Mouse (Mus musculus) testis, adult 10 weeks (tissue): ENCODE measurements around the gene Hoxb7. TPM values are rescaled to one million over a fixed set of nuclear protein-coding genes. Genes with fewer than 3 reads are reported as not detected.

ENCODE experiments used
- polyA plus RNA-seq: library from polyadenylated mRNA; stranded (reverse); fragments of 350-450 nt; fragmentation: Illumina TruSeq; extraction: RNeasy Lipid Tissue Mini Kit (QIAGEN cat#74804); gene quantifications from one replicate; pipeline ENCODE4 v1.2.3, GENCODE M21; 2014; ENCODE audit warnings: low read depth, low replicate concordance

The Hoxb7 gene
- not detected for polyA plus RNA-seq

DNA sequence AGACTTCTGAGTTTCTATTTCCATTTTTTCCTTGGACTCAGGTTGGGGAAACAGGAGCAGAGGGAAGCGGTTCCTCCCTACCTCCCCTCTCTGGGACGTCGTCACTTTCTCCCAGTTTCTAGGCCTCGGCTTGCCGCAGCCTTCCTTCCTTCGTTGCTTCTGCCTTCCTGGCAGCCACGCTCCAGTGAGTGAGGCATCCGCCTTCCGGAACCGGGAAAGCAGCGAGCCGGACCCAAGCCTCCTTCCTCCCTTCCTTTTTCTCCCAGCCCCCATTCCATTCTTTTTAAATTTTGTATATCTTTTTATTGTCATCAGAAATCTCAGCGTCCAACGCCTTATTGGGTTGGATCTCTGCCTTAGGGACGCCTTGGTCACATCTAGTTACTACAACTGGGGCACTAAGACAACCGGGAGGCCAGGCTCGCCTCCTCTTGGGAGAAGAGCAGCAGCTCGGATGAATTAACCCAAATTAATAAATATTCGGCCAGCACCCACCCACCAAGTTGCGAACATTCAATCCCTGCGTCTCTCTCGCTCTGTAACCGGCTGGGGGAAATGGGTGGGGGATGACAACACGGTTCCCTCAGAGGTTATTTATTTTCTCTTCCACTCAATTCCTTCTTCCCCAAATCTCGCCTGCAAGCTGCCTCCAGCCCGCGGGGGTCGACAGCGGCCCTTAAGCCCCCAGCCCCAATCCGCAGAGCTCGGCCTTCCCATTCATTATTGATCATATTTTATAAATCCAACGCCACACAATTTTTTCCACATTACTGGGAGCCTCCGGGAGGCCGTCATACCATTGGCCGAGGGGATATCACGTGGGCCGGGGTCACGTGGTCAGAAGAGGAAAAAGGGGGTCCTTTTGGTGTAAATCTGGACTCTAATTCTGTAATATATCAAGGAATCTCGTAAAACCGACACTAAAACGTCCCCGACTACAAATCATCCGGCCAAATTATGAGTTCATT is at the start of gene Hoxb7:
TSS of gene Hoxb7 (plus strand) at position 853 of the 968 bp plus-strand sequence.

DNA sequence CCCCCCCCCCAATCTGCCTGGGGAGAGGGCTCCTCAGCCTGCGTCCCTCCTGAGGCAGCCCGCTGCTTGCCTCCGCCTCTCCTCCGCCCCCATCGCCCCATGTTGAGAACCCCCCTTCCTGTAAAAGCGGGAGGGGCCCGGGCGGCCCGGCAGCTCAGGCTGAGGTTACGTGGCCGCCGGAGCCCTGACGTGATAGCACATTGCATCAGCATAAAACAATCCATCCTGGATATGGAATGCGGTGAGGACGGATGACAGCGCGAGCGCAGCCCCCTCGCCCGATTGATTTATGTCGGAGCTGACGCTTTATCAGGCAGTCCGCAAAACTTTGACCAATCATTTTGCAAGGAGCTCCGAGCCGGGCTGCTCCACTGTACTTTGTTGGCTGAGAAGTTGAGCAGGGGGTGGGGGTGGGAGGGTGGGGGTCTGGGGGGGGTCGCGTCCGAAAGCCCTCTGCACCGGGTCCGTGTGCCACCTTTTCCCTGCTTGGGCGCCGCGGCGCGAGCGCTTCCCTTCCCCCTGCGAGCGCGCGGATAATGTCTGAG is 15.4 kb upstream of the Hoxb7 start, which contains the start of gene Hoxb9:
TSS of gene Hoxb9 (plus strand) at position 462 of the 545 bp plus-strand sequence.

GRCm38 (mm10) chr11:96281855-96282570 is 4.4 kb upstream of the Hoxb7 start, which contains the start of gene Hoxb8:
TSS of gene Hoxb8 (plus strand) at chr11:96281905.

DNA sequence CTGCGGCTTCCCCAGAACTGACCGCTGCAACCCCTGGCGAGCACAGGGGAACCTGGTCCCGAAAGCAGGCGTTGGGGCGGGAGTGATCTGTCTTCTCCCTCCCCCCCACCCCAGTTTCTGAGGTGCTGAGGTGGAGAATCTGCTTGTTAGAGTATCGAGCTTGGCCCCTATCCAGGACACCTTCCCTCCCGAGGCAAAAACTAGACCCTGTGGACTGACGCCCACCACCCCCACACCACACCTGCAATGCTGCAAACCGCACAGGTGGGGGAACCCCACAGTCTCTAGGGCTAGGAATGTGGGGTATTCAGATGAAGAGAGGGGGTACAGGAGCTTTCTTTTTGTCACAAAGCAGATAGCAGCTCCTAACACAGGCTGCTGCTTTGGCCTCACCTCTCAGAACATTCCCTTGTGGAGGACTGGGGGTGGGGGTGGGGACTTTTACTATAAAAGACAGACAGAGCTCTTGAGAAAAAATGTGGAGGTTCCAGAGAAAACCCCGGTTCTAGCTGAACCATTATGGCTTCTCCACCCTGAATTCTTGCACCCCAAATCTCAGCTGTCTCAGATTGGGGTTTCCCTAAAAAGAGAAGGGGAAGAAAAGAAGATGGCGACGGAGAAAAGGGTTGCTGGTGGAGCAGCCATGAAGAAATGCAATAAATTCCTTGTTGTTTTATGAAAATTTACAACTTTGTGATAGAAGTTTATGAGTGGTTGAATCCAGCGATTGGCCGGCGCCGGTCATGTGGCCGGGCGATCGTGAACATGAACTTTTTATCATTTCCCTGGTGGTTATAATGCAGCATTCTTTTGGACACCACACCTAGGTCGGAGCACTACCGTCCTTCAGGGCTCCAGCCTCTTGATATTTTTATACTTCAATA is 5.5 kb downstream of the Hoxb7 start, which contains the start of gene Hoxb6:
TSS of gene Hoxb6 (plus strand) at position 796 of the 884 bp plus-strand sequence.

DNA sequence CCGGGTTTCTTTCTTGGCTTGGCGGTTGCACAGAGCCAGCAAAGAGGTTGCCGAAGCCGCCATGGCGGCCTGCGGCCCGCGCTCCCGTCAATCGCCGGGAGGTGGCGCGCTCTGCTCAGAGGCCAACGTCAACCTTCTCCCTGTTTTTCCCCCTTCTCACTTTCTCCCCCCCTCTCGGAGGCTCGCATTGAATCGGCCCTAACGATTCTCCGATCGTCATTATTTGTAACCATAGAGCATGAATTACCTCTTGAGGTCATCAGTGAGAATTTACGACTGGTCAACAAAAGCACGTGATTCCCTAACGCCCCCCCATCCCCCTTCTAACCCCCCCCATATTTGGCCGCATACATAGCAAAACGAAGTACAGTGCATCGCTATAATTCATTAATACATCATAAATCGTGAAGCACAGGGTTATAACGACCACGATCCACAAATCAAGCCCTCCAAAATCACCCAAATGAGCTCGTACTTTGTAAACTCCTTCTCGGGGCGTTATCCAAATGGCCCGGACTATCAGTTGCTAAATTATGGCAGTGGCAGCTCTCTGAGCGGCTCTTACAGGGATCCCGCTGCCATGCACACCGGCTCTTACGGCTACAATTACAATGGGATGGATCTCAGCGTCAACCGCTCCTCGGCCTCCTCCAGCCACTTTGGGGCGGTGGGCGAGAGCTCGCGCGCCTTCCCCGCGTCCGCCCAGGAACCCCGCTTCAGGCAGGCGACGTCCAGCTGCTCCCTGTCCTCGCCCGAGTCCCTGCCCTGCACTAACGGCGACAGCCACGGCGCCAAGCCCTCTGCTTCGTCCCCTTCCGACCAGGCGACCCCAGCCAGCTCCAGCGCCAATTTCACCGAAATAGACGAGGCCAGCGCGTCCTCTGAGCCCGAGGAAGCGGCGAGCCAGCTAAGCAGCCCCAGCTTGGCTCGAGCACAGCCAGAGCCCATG is 17.0 kb downstream of the Hoxb7 start, which contains the start of gene Hoxb5:
TSS of gene Hoxb5 (plus strand) at position 186 of the 949 bp plus-strand sequence.

GRCm38 (mm10) chr11:96317608-96318367 is 31.4 kb downstream of the Hoxb7 start, which contains the start of gene Hoxb4:
TSS of gene Hoxb4 (plus strand) at chr11:96318267.

DNA sequence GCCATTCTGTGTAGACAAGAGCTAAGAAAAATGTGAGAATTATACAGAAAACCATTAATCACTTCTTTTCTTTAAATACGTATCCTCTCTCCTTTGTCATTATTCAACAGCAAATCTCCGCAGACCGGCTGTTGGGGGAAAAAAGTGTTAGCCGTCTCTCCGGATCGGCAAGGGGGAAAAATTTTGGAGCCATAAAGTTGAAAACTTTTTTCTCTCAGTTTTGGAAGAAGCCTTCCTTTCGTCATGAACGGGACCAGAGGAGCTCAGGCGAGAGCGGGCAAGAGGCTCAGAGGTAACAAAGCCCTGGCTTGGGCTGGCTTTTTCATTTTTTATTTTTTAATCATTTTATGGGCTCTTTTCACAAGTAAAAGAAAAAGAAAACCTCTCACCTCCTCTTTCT is 36.7 kb downstream of the Hoxb7 start, which contains the start of gene Hoxb3:
TSS of gene Hoxb3 (plus strand) at position 173 of the 400 bp plus-strand sequence.

Other genes starting within 250 kb of the Hoxb7 start
- 13.5 TPM for gene Ube2z, start 221.2 kb upstream of the Hoxb7 start, polyA plus RNA-seq
- 2.9 TPM for gene Atp5g1, start 211.0 kb upstream of the Hoxb7 start, polyA plus RNA-seq
- 0.17 TPM for gene Calcoco2, start 174.7 kb upstream of the Hoxb7 start, polyA plus RNA-seq
- 51.3 TPM for gene Ttll6, start 152.8 kb upstream of the Hoxb7 start, polyA plus RNA-seq
- gene Hoxb13, start 92.3 kb upstream of the Hoxb7 start, polyA plus RNA-seq: not detected
- gene Hoxb9, start 15.2 kb upstream of the Hoxb7 start, polyA plus RNA-seq: 0.43 TPM
- 0.07 TPM for gene Hoxb8, start 4.7 kb upstream of the Hoxb7 start, polyA plus RNA-seq
- gene Hoxb6, start 5.9 kb downstream of the Hoxb7 start, polyA plus RNA-seq: not detected
- gene Hoxb5, start 16.7 kb downstream of the Hoxb7 start, polyA plus RNA-seq: not detected
- 0.15 TPM for gene Hoxb4, start 31.6 kb downstream of the Hoxb7 start, polyA plus RNA-seq
- 1.4 TPM for gene Hoxb3, start 36.7 kb downstream of the Hoxb7 start, polyA plus RNA-seq
- gene Hoxb2, start 63.9 kb downstream of the Hoxb7 start, polyA plus RNA-seq: 0.32 TPM
- gene Hoxb1, start 79.1 kb downstream of the Hoxb7 start, polyA plus RNA-seq: not detected
- gene Skap1, start 178.0 kb downstream of the Hoxb7 start, polyA plus RNA-seq: 2.2 TPM